Mouse (Mus musculus) CH12.LX (cell line): ENCODE measurements around the gene Lpcat2b. TPM values are rescaled to one million over a fixed set of nuclear protein-coding genes. Genes with fewer than 3 reads are reported as not detected.
A peak's percentile ranks its signal among the peaks of the same experiment; 100 is the strongest.

Experiments used
- DNase-seq: peaks from one replicate; pipeline ENCODE4 v3.0.0-alpha.2; 2013; ENCODE audit errors: extremely low read depth
- H3K27ac ChIP-seq: 2 replicates; pipeline ENCODE4 v1.5.1; 2012; ENCODE audit warnings: low read depth, mild to moderate bottlenecking, control low read depth, moderate library complexity; ENCODE audit not compliant: insufficient read depth
- H3K27me3 ChIP-seq: replicated peaks from 2 replicates; pipeline ENCODE3; 2012; ENCODE audit warnings: inconsistent platforms
- H3K36me3 ChIP-seq, 2 experiments: replicated peaks in 1 of 2; 2 replicates each; pipeline versions ENCODE3 to v1.6.1; 2012; ENCODE audit warnings: inconsistent platforms in 1 of 2, low read length in 1 of 2, mild to moderate bottlenecking in 1 of 2, mixed read lengths in 1 of 2, moderate library complexity in 1 of 2; ENCODE audit not compliant: control insufficient read depth in 1 of 2, insufficient read depth in 1 of 2
- H3K4me1 ChIP-seq, 2 experiments: 2 replicates each; pipeline ENCODE4 v1.6.1; 2012; ENCODE audit warnings: inconsistent platforms in 1 of 2, moderate library complexity in 1 of 2; ENCODE audit not compliant: insufficient read depth in 2 of 2, control insufficient read depth in 1 of 2
- H3K4me2 ChIP-seq: 2 replicates; pipeline ENCODE4 v1.6.1; 2012; ENCODE audit warnings: low read depth, mild to moderate bottlenecking, control low read depth; ENCODE audit not compliant: poor library complexity, insufficient read depth, severe bottlenecking
- H3K4me3 ChIP-seq, 3 experiments: fragments of 150-350 bp in 1 of 3; sonication (generic) in 1 of 3; replicated peaks in 1 of 3; 2 replicates each; pipeline versions ENCODE3 to v1.5.1; 2011 to 2012; ENCODE audit warnings: low read depth in 2 of 3, low read length in 2 of 3, mild to moderate bottlenecking in 2 of 3, moderate library complexity in 2 of 3, control low read depth in 1 of 3, improper control_type of control experiment in 1 of 3, inconsistent platforms in 1 of 3, mixed read lengths in 1 of 3; ENCODE audit not compliant: poor library complexity in 1 of 3
- H3K79me2 ChIP-seq: replicated peaks from 2 replicates; pipeline ENCODE4 v1.6.1; 2012; ENCODE audit warnings: mild to moderate bottlenecking, moderate library complexity; ENCODE audit not compliant: control insufficient read depth, poor library complexity, insufficient read depth, severe bottlenecking; ENCODE audit errors: extremely low read depth
- H3K9ac ChIP-seq: 2 replicates; pipeline ENCODE4 v1.6.1; 2012; ENCODE audit warnings: low read depth, mild to moderate bottlenecking, control low read depth, moderate library complexity; ENCODE audit not compliant: insufficient read depth
- H3K9me3 ChIP-seq: replicated peaks from 2 replicates; pipeline ENCODE3; 2012; ENCODE audit warnings: low read length, inconsistent platforms, mixed read lengths
- BHLHE40 ChIP-seq: IDR thresholded peaks from 2 replicates; pipeline ENCODE4 v1.6.1; 2011; ENCODE audit warnings: mild to moderate bottlenecking, low read depth, low read length, improper control_type of control experiment
- CHD1 ChIP-seq: IDR thresholded peaks from 2 replicates; pipeline ENCODE4 v1.6.1; 2012; ENCODE audit warnings: low read depth, low read length, improper control_type of control experiment, inconsistent platforms
- EP300 ChIP-seq: IDR thresholded peaks from 2 replicates; pipeline ENCODE4 v1.6.1; 2011; ENCODE audit warnings: low read length, improper control_type of control experiment
- ETS1 ChIP-seq: conservative IDR thresholded peaks from 2 replicates; pipeline ENCODE4 v1.6.1; 2012; ENCODE audit warnings: low read depth, mild to moderate bottlenecking, inconsistent platforms, low read length, improper control_type of control experiment, moderate library complexity
- JUN ChIP-seq: IDR thresholded peaks from 2 replicates; pipeline ENCODE4 v1.6.1; 2011; ENCODE audit warnings: low read depth, mild to moderate bottlenecking, low read length, improper control_type of control experiment, moderate library complexity; ENCODE audit not compliant: insufficient read depth
- JUND ChIP-seq: conservative IDR thresholded peaks from 2 replicates; pipeline ENCODE4 v1.6.1; 2011; ENCODE audit warnings: low read depth, low read length, improper control_type of control experiment
- MAX ChIP-seq: IDR thresholded peaks from 2 replicates; pipeline ENCODE4 v1.6.1; 2011; ENCODE audit warnings: low read length, improper control_type of control experiment
- MXI1 ChIP-seq: IDR thresholded peaks from 2 replicates; pipeline ENCODE4 v1.6.1; 2011; ENCODE audit warnings: mild to moderate bottlenecking, low read depth, low read length, improper control_type of control experiment
- MYC ChIP-seq: IDR thresholded peaks from 2 replicates; pipeline ENCODE4 v1.6.1; 2011; ENCODE audit warnings: low read depth, mild to moderate bottlenecking, improper control_type of control experiment, low read length
- POLR2AphosphoS2 ChIP-seq: IDR thresholded peaks from 2 replicates; pipeline ENCODE4 v1.6.1; 2011; ENCODE audit warnings: low read depth, low read length, improper control_type of control experiment
- UBTF ChIP-seq: IDR thresholded peaks from 2 replicates; pipeline ENCODE4 v1.6.1; 2012; ENCODE audit warnings: low read depth, mild to moderate bottlenecking, inconsistent platforms, low read length, improper control_type of control experiment, moderate library complexity
- USF2 ChIP-seq: conservative IDR thresholded peaks from 2 replicates; pipeline ENCODE4 v1.6.1; 2011; ENCODE audit warnings: low read depth, low read length, improper control_type of control experiment
- ZC3H11A ChIP-seq: IDR thresholded peaks from 2 replicates; pipeline ENCODE4 v1.6.1; 2012; ENCODE audit warnings: low read depth, mild to moderate bottlenecking, inconsistent platforms, low read length, improper control_type of control experiment
- ZMIZ1 ChIP-seq: IDR thresholded peaks from 2 replicates; pipeline ENCODE4 v1.6.1; 2012; ENCODE audit warnings: low read depth, mild to moderate bottlenecking, inconsistent platforms, low read length, improper control_type of control experiment
- dilution Hi-C: fragments of 300-500 bp; cut with MboI; formaldehyde crosslinking; loops from 2 replicates; pipeline ENCODE4 v1.14.3; 2020; ENCODE audit warnings: low sequenced_read_pairs; ENCODE audit not compliant: extremely low pct_unique_long_range_greater_than_20kb, extremely low pct_ligation_motif_present
- in situ Hi-C: fragments of 300-500 bp; cut with MboI; formaldehyde crosslinking; loops from 3 replicates; pipeline ENCODE4 v1.14.3; 2019; ENCODE audit warnings: low sequenced_read_pairs, low pct_ligation_motif_present, low pct_unique_long_range_greater_than_20kb, mixed read lengths
- polyA plus RNA-seq: library from polyadenylated mRNA; unstranded; fragments of >175 nt; gene quantifications from 2 replicates; pipeline ENCODE4 v1.2.1, GENCODE M21; 2012; ENCODE audit warnings: low read depth; ENCODE audit not compliant: insufficient read length
- total RNA-seq, 2 experiments: library from RNA; depleted of rRNA; stranded (reverse); fragments of 300-350 nt in 1 of 2; fragments of >200 nt in 1 of 2; gene quantifications; 2 replicates each; pipeline ENCODE4 v1.2.3; 2012 to 2014

Gene Lpcat2b
- total and polyA plus RNA-seq, 3 experiments, result not detected

DNA sequence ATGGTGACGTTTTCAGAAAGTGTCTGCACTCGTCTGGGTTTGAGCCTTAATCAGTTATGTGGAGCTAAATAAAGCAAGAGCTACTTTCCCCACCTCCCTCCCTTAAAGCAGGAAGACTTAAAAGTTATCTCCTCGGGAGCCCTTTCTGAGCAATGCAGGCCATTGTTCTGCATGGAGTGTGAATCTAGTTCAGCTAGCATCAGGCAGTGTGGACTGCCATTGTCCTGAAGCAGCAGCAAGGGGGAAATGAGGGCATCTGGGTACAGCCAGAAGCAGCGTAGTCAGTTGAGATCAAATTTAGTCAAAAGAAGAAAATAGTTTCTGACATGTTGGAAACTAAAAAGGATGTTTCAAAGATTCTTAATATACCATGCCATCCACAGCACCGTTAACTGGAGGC is 35.2 kb downstream of the Lpcat2b start:
- Histone ChIP-seq H3K36me3 (peaks cover 0 to 15% of the 10 kb centered on the region in 2 experiments), H3K27me3 (no peaks in the 10 kb centered on the region), H3K4me1 (peaks cover 0 to 11% of the 10 kb centered on the region in 2 experiments; a peak in 2 of 4 replicates), H3K27ac (no peak overlapping the region), H3K9ac (no peak overlapping the region), H3K9me3 (no peaks in the 10 kb centered on the region), H3K4me2 (no peak overlapping the region), H3K4me3 (no peak overlapping the region), H3K79me2 (no peaks in the 10 kb centered on the region)
- dilution Hi-C loops, result no loop called here
- TF ChIP-seq ZMIZ1, result no peak
- TF ChIP-seq CHD1, result no peak
- in situ Hi-C loops, result no loop called here
- DNase-seq, result no peak

DNA sequence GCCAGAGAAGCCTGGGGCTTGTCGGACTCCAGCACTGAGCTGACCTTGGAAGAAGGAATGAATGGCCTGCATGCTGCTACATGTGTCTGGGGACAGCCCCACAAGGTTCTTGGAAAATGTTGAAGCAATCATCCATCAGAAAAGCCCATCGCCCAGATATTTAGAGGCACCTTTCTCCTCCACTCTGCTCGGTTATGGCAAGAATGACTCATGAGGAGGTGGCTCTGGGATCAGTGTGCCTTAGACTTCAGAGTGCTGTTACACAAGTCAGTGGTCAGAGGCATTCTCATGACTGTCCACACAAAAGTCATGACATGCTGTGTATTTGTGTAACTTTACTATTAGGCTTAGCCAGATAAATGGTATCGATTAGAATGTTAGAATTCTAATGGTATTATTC is 35.7 kb downstream of the Lpcat2b start:
- H3K27me3 ChIP-seq, result no peaks in the 10 kb centered on the region
- in situ Hi-C loops (no loop called here), dilution Hi-C loops (no loop called here)
- peaks cover 0 to 13% of the 10 kb centered on the region in 2 experiments for H3K36me3 ChIP-seq
- peaks cover 0 to 11% of the 10 kb centered on the region in 2 experiments; a peak in 2 of 4 replicates for H3K4me1 ChIP-seq
- H3K9me3 ChIP-seq, result no peaks in the 10 kb centered on the region
- H3K9ac ChIP-seq, result no peak overlapping the region
- no peak overlapping the region for H3K4me2 ChIP-seq
- H3K4me3 ChIP-seq, result no peak overlapping the region
- no peaks in the 10 kb centered on the region for H3K79me2 ChIP-seq
- DNase-seq, result peak; percentile 60
- no peak overlapping the region for H3K27ac ChIP-seq
- no peak for TF ChIP-seq POLR2AphosphoS2
- no peak for TF ChIP-seq USF2
- TF ChIP-seq ETS1, result peak; percentile 56; the same call in 1 of the 2 replicates
- TF ChIP-seq UBTF, result no peak
- peak; percentile 51; the same call in 1 of the 2 replicates for TF ChIP-seq JUN
- TF ChIP-seq CHD1, result no peak
- TF ChIP-seq MAX, result peak; percentile 11; the same call in 1 of the 2 replicates
- no peak for TF ChIP-seq ZC3H11A
- no peak for TF ChIP-seq MYC
- TF ChIP-seq MXI1, result no peak
- TF ChIP-seq BHLHE40, result 0 out of 2 replicates have a peak, but pooled peaks have one; percentile 5
- TF ChIP-seq JUND, result peak; percentile 75
- TF ChIP-seq EP300, result peak; percentile 74
- TF ChIP-seq, all 38 proteins: peak for 6
